Mouse (Mus musculus) intestine, postnatal 0 days (tissue): ENCODE data around the gene Gm20518. TPM values are rescaled to one million over a fixed set of nuclear protein-coding genes. Genes with fewer than 3 reads are reported as not detected.
A peak's percentile ranks its signal among the peaks of the same experiment; 100 is the strongest.

Source experiments
- ATAC-seq: fragments of 200-750 bp; cut with Nextera tagmentation; 2 replicates; pipeline ENCODE4 v1.8.0; 2017; ENCODE audit warnings: mild to moderate bottlenecking, moderate TSS enrichment, moderate library complexity
- H3K27ac ChIP-seq: fragments of 300-500 bp; sonication (generic); 2 replicates; pipeline ENCODE4 v1.5.1; 2014; ENCODE audit warnings: mild to moderate bottlenecking, low read depth, low read length, moderate library complexity
- H3K27me3 ChIP-seq: fragments of 300-500 bp; sonication (generic); replicated peaks from 2 replicates; pipeline ENCODE4 v1.6.1; 2014; ENCODE audit warnings: low read length, mixed read lengths; ENCODE audit not compliant: control insufficient read depth, insufficient read depth
- H3K36me3 ChIP-seq: fragments of 300-500 bp; sonication (generic); 2 replicates; pipeline ENCODE4 v1.6.1; 2014; ENCODE audit warnings: mild to moderate bottlenecking, moderate library complexity; ENCODE audit not compliant: control insufficient read depth, insufficient read depth
- H3K4me1 ChIP-seq: fragments of 300-500 bp; sonication (generic); replicated peaks from 2 replicates; pipeline ENCODE4 v1.6.1; 2014; ENCODE audit warnings: antibody characterized with exemption, low read length, mixed read lengths; ENCODE audit not compliant: control insufficient read depth, insufficient read depth
- H3K4me2 ChIP-seq: fragments of 300-500 bp; sonication (generic); replicated peaks from 2 replicates; pipeline ENCODE4 v1.6.1; 2014; ENCODE audit warnings: low read depth, mild to moderate bottlenecking, moderate library complexity
- H3K4me3 ChIP-seq: fragments of 300-500 bp; sonication (generic); 2 replicates; pipeline ENCODE4 v1.5.1; 2014; ENCODE audit warnings: low read depth, low read length
- H3K9ac ChIP-seq: fragments of 300-500 bp; sonication (generic); 2 replicates; pipeline ENCODE4 v1.6.1; 2014; ENCODE audit warnings: mild to moderate bottlenecking, low read depth, low read length
- H3K9me3 ChIP-seq: fragments of 300-500 bp; sonication (generic); 2 replicates; pipeline ENCODE4 v1.6.1; 2016; ENCODE audit warnings: mixed run types; ENCODE audit not compliant: control insufficient read depth
- CTCF ChIP-seq: sonication (generic); IDR thresholded peaks from 2 replicates; pipeline ENCODE4 v1.5.1; 2016; ENCODE audit warnings: low read depth, mild to moderate bottlenecking, control low read depth, antibody characterized with exemption, moderate library complexity
- WGBS: fragments of 180-500 bp; shearing (Covaris S2); extraction: QIAGEN DNeasy Blood & Tissue Kit; methylation state at CpG from one replicate; pipeline ENCODE4 v1.1.7; 2014; 5-methylcytosine and 5-hydroxymethylcytosine counted together
- polyA plus RNA-seq: library from polyadenylated mRNA; unstranded; fragments of >200 nt; fragmentation: Nextera tagmentation; extraction: Ambion mirVana; gene quantifications from 2 replicates; pipeline ENCODE4 v1.2.1, GENCODE M21; 2015

Gm20518 gene
- polyA plus RNA-seq, 1 experiment from 2014 or later = not detected

- H3K9ac ChIP-seq = no peak overlapping the region
- 46% methylated on average over 7 of the region's 7 CpGs for WGBS
- no peak for ATAC-seq
- H3K4me2 ChIP-seq = no peak overlapping the region
- no peak overlapping the region for H3K27ac ChIP-seq
- TF ChIP-seq CTCF = no peak
- H3K4me3 ChIP-seq = no peak overlapping the region
- H3K4me1 ChIP-seq = 0 out of 2 replicates have a peak, but pooled peaks cover 2% of the 10 kb centered on the region
- peaks cover 38% of the 10 kb centered on the region for H3K27me3 ChIP-seq
- H3K9me3 ChIP-seq = no peaks in the 10 kb centered on the region
- 0 out of 2 replicates have a peak, but pooled peaks cover 4% of the 10 kb centered on the region for H3K36me3 ChIP-seq
These were observed 81.8 kb downstream of the Gm20518 start for GRCm38 (mm10) chr16:17809711-17810110.

- no peak for ATAC-seq
- Histone ChIP-seq H3K4me2 (no peak overlapping the region), H3K4me3 (no peak overlapping the region), H3K27me3 (peaks cover 43% of the 10 kb centered on the region), H3K9me3 (no peaks in the 10 kb centered on the region), H3K4me1 (0 out of 2 replicates have a peak, but pooled peaks cover 7% of the 10 kb centered on the region), H3K27ac (no peak overlapping the region), H3K36me3 (0 out of 2 replicates have a peak, but pooled peaks cover 4% of the 10 kb centered on the region), H3K9ac (no peak overlapping the region)
- 82% methylated on average over 4 of the region's 4 CpGs for WGBS
- no peak for TF ChIP-seq CTCF
These were observed 82.3 kb downstream of the Gm20518 start for GRCm38 (mm10) chr16:17809125-17809524.

- Histone ChIP-seq H3K36me3 (0 out of 2 replicates have a peak, but pooled peaks cover 4% of the 10 kb centered on the region), H3K27ac (no peak overlapping the region), H3K9me3 (no peaks in the 10 kb centered on the region), H3K4me3 (peak overlapping the region; percentile 36), H3K4me2 (peak overlapping the region; percentile 87), H3K27me3 (peaks cover 52% of the 10 kb centered on the region), H3K4me1 (0 out of 2 replicates have a peak, but pooled peaks cover 8% of the 10 kb centered on the region), H3K9ac (0 out of 2 replicates have a peak overlapping the region, but pooled peaks have one; percentile 17)
- TF ChIP-seq CTCF = no peak
- ATAC-seq = peak; percentile 53; the same call in 1 of the 2 replicates
- WGBS = 15% methylated on average over 73 of the region's 73 CpGs
These were observed 84.1 kb downstream of the Gm20518 start for GRCm38 (mm10) chr16:17807192-17808009.

DNA sequence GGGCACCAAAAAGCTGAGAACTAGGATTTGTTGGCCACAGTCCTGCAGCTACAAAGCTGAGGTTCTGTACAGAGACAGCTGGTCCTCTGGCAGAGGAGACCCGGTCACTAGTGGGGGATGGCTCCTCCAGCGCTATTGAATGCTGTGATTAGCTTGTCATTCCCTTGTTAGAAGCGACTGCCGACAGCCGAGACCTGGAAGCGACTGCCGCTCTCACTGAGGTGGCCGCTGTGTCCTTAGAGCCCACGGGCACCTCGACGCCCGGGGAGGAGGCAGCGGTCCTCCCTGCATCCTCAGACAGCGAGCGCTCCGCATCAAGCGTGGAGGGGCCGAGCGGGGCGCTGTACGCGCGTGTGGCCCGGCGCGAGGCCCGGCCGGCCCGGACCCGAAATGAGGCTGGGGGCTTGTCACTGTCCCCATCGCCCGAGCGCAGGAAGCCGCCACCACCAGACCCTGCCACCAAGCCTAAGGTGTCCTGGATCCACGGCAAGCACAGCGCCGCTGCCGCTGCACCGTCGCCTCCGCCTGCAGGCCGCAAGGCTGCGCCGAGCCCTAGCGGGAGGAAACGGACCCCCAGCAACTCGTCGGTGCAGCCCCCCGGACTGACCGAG lies 84.8 kb downstream of the Gm20518 start:
- H3K4me1 ChIP-seq = 0 out of 2 replicates have a peak, but pooled peaks cover 8% of the 10 kb centered on the region
- H3K9me3 ChIP-seq = no peaks in the 10 kb centered on the region
- 19% methylated on average over 50 of the region's 50 CpGs for WGBS
- no peak overlapping the region for H3K27ac ChIP-seq
- peak overlapping the region; percentile 87 for H3K4me2 ChIP-seq
- peaks cover 60% of the 10 kb centered on the region for H3K27me3 ChIP-seq
- H3K36me3 ChIP-seq = 0 out of 2 replicates have a peak, but pooled peaks cover 4% of the 10 kb centered on the region
- H3K4me3 ChIP-seq = peak overlapping the region; percentile 36
- peak overlapping the region; percentile 17; the same call in 1 of the 2 replicates for H3K9ac ChIP-seq
- ATAC-seq = no peak
- no peak for TF ChIP-seq CTCF

DNA sequence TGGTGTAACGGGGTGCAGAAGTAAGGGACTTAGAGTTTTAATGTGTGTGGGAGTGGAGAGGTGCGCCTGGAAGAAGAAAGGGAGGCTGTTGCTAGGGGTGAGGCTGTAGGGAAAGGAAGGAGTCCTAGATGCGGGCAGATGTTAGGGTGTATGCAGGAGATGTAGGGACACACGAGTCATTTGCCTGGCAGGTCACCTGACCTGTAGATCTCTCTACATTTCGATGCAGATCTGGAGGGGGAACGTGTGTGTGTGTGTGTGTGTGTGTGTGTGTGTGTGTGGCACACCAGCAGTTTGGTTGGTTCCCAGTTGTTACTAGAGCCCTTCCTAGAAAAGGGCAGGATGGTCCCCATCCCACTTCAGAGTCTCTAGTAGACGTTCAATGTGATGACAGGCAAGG lies 86.5 kb downstream of the Gm20518 start:
- no peak overlapping the region for H3K27ac ChIP-seq
- 42% methylated on average over 7 of the region's 7 CpGs for WGBS
- H3K9ac ChIP-seq = no peak overlapping the region
- H3K4me3 ChIP-seq = peak overlapping the region; percentile 26; the same call in 1 of the 2 replicates
- no peak for ATAC-seq
- TF ChIP-seq CTCF = no peak
- H3K4me1 ChIP-seq = 0 out of 2 replicates have a peak, but pooled peaks cover 8% of the 10 kb centered on the region
- H3K36me3 ChIP-seq = 0 out of 2 replicates have a peak, but pooled peaks cover 4% of the 10 kb centered on the region
- H3K4me2 ChIP-seq = peak overlapping the region; percentile 60
- peaks cover 66% of the 10 kb centered on the region for H3K27me3 ChIP-seq
- H3K9me3 ChIP-seq = no peaks in the 10 kb centered on the region

GRCm38 (mm10) chr16:17804449-17804912 lies 87.0 kb downstream of the Gm20518 start:
- peaks cover 68% of the 10 kb centered on the region for H3K27me3 ChIP-seq
- WGBS = 11% methylated on average over 33 of the region's 33 CpGs
- peak overlapping the region; percentile 60 for H3K4me2 ChIP-seq

More at GRCm38 (mm10) chr16:17804449-17804912, 87.0 kb downstream of the Gm20518 start:
- H3K4me1 ChIP-seq = 0 out of 2 replicates have a peak, but pooled peaks cover 8% of the 10 kb centered on the region
- ATAC-seq = no peak
- peak overlapping the region; percentile 26 for H3K4me3 ChIP-seq
- H3K9ac ChIP-seq = no peak overlapping the region
- H3K36me3 ChIP-seq = 0 out of 2 replicates have a peak, but pooled peaks cover 4% of the 10 kb centered on the region
- no peaks in the 10 kb centered on the region for H3K9me3 ChIP-seq
- no peak overlapping the region for H3K27ac ChIP-seq
- no peak for TF ChIP-seq CTCF
